Mouse (Mus musculus): ENCODE results near the gene Mbd3.

Mbd3 gene

GRCm38 (mm10) chr10:80421651-80422472 is 22.5 kb upstream of the Mbd3 start:
- no peak for DNase-seq

- DNase-seq = no peak
Measured at GRCm38 (mm10) chr10:80421208-80421607, 21.9 kb upstream of the Mbd3 start.

- peak; percentile 32 for DNase-seq
Measured at GRCm38 (mm10) chr10:80420729-80421128, 21.4 kb upstream of the Mbd3 start.

GRCm38 (mm10) chr10:80419419-80419818 is 20.1 kb upstream of the Mbd3 start:
- peak; percentile 68 for DNase-seq

GRCm38 (mm10) chr10:80418311-80418710 is 19.0 kb upstream of the Mbd3 start:
- peak; percentile 90 for DNase-seq

GRCm38 (mm10) chr10:80417841-80418240 is 18.5 kb upstream of the Mbd3 start:
- peak; percentile 66 for DNase-seq

- DNase-seq = no peak
Measured at GRCm38 (mm10) chr10:80417371-80417770, 18.0 kb upstream of the Mbd3 start.

- no peak for DNase-seq
Measured at GRCm38 (mm10) chr10:80415566-80415965, 16.2 kb upstream of the Mbd3 start.

GRCm38 (mm10) chr10:80412656-80413541 is 13.5 kb upstream of the Mbd3 start:
- DNase-seq = peak; percentile 90

GRCm38 (mm10) chr10:80407924-80408323 is 8.6 kb upstream of the Mbd3 start:
- no peak for DNase-seq

- DNase-seq = peak; percentile 95
Measured at GRCm38 (mm10) chr10:80406684-80407501, 7.5 kb upstream of the Mbd3 start, which contains the start of gene Uqcr11. TSS of gene Uqcr11 (minus strand) at chr10:80406830.

GRCm38 (mm10) chr10:80405481-80406173 is 6.3 kb upstream of the Mbd3 start:
- DNase-seq = no peak

GRCm38 (mm10) chr10:80403044-80403692 is 3.8 kb upstream of the Mbd3 start:
- DNase-seq = no peak

- no peak for DNase-seq
Measured at GRCm38 (mm10) chr10:80400704-80401161, 1.4 kb upstream of the Mbd3 start.

GRCm38 (mm10) chr10:80399973-80400703 is 788 bp upstream of the Mbd3 start:
- no peak for DNase-seq

GRCm38 (mm10) chr10:80398719-80399190 is 595 bp downstream of the Mbd3 start:
- DNase-seq = peak; percentile 98

- DNase-seq = no peak
Measured at GRCm38 (mm10) chr10:80398174-80398535, 1.2 kb downstream of the Mbd3 start.

- DNase-seq = no peak
Measured at GRCm38 (mm10) chr10:80397524-80398173, 1.7 kb downstream of the Mbd3 start.

- no peak for DNase-seq
Measured at GRCm38 (mm10) chr10:80396822-80397523, 2.4 kb downstream of the Mbd3 start.

Data from cerebellum, adult 9-10 months (tissue).